Mouse (Mus musculus) gonadal fat pad, adult 2 months (tissue): ENCODE data around the gene Prkg1. TPM values are rescaled to one million over a fixed set of nuclear protein-coding genes. Genes with fewer than 3 reads are reported as not detected.
"Not testable (repeated sequence)": the region's sequence is repeated elsewhere in the genome, so short reads cannot be mapped to it uniquely, and the experiment has no call there.

Experiments
- DNase-seq: peaks from one replicate; pipeline ENCODE4 v3.0.0-alpha.2; 2012; ENCODE audit warnings: low read depth
- polyA plus RNA-seq: library from polyadenylated mRNA; depleted of rRNA; stranded (reverse); fragments of >200 nt; gene quantifications from 2 replicates; pipeline ENCODE4 v1.2.3, GENCODE M21; 2012; rRNA removed

Gene Prkg1
- polyA plus RNA-seq, 1 experiment, result 2.2 TPM

DNA sequence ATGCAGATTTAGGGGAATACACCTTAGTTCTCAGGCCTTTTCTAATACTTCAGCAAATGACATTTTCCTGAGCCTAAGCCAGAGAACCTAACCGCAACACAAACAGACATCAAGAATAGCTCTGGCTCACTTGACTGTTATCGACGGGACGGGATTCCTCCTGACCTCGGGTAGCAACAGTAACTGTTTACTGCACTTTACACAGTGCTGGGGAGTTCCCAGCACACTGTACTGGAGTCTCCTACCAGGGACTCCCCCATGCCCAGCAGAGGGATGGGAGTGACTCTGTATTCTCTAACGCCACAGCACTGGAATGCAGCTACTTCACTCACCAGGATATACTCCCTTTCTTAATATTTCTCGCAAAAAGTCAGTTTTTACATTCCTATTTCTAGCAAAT lies 1141.2 kb downstream of the Prkg1 start:
- DNase-seq, result no peak

DNA sequence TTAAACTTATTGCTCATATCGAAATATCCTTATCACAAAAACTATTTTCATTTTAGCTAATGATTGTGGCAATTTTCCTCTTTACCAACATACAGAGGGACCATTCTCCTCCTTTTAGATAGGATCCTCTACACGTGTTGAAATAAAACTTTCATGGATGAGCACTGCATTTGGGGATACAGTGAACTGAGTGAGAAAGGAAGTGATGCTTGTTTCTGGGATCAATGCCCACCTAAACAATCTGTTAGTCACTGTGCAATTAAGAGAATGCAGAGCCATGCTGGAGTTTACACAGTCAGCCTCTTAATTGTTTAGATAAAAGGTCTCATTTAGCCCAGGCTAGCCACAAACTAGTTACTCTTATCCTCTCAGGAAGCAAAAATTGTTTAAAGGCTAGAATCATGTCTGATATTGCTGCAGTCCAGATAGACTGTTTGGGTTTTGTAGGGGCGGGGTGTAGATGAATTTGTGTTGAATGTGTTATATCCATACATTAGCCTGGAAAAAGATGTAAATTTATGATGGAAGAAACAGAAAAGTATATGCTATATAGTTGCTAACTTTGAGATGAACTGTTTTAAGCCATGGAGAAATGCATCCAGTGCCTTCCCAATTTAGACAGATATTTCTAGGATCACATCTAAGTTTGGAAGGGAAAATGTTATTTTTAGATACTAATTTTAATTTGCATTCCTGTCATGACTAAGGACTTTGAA lies 1151.5 kb downstream of the Prkg1 start:
- DNase-seq, result no peak

DNA sequence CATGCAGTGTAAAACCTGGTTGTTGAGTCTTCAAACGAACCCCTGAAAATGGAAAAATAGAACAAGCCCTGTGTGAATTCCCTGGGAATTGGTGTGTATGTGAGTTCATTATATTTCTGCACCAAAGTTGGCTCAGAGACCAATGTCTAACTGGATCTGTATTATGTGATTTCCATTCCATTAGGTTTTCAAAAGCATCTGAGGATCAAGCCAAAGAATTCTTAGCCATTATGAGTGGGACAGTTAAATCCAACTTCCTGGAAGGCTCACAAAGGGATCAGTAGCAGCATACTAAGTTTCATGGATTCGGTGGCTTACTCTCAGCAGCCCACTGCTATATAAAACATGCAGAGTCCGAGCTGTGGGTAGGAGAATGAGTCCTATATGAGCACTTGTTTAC lies 1178.5 kb downstream of the Prkg1 start:
- no peak for DNase-seq

DNA sequence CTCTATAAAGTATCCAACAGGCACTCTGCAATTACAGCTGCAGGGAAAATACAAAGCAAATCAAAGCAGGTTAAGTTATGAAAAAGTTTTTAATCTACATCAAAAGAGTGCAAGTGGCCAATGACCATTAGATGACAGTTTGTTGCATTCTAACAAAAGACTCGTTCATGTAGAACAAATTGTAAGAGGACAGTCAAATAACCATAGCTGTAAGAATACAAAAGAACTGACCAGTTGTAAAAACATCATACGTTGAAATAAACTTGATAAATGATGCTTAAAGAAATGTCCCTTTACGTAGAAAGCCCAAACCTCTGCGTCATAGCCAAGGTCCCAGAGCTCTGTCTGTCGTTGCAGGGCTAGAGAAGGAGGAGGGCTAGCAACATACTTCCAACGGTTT lies 1200.3 kb downstream of the Prkg1 start:
- no peak for DNase-seq

DNA sequence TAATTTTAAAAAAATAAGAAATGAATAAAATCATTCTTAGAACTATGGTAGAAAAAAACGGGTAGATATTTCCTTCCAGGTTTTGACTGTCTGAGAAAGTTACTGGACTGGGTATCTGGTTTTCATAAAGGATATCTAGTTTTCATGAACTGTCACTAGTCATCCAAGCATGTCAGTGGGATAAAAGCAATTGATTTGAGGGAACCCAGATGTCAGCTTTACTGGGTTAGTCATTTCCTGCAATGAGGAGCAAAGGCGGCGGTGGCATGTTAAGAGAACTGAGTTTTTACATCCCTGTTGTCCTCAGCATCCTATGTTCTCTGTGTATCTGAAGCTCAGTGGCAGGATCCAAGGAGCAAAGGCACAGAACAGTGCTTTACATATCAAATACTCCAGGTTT lies 1201.0 kb downstream of the Prkg1 start:
- no peak for DNase-seq

DNA sequence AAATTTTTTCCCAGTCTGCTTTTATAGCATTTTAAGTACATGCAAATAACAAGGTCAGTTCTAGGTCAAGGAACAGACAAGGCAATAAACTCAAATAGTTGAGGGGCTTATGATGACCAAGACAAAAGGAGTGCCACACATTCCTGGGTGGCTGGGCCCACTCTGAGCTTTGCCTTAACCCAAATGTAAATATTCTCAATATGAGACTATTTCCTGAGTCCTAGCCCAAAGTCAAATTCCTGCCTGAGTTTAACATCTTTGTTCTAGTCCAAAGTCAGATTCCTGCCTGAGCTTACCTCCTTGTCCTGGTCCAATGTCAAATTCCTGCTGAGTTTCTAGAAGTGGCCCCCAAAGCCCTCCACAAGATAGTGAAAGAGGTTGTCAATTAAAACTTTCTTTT lies 1206.8 kb downstream of the Prkg1 start:
- no peak for DNase-seq

DNA sequence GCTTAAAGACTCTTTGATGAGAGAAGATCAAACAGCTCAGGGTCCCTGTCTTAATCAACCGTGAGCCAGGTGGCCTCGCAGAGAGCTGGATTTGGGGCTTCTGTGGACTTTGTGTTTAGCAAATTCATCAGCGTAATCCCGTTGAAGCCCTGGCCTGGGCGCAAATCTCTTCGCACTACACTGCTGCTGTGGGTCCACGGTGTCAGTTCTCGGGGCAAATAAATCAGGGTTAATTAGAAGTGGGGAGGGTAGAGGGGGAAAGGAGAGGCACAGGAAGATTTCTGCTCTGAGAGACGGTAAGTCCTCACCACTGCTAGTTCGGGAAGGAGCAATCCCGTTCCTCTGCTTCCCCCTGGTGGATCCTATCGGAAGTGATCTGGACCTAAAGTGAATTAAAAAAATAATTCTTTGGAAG lies 1210.4 kb downstream of the Prkg1 start:
- DNase-seq, result no peak

DNA sequence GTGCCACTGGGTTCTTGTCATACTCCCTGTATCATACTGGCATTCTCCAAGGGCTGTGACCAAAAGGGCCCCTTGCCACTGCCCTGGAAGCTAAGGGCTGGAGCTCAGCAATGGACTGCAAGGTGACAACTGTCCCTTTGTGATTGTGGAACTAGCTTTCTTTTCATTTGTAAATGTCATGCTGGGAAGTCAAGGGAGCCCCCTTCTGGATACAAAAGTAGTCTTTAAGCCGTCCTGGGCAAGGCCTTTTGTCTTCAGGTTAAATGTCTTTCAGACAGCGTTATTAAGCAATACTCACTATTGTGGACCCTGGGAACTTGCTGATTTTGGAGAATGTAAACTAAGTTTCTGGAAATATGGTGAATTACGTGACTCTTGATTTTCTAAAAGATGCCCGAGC lies 1211.1 kb downstream of the Prkg1 start:
- DNase-seq, result no peak

DNA sequence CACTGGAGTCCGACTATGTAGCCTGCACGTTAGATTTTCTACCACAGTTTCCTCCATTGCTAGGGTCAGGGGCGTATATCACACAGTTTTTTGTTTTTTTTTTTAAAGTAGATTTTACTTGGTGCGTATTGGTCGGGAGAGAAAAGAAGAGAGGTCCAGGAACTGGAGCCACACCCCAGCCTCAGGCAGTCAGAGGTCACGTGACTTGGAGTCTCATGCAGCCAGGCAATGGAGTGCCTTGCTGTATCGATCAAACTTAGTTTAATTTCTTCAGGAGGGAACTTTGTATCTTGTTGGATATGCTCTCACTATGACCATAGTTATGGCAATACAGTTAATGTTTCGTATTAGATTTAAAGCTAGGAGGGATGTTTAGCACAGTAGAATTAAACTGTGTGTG lies 1212.6 kb downstream of the Prkg1 start:
- DNase-seq, result no peak

DNA sequence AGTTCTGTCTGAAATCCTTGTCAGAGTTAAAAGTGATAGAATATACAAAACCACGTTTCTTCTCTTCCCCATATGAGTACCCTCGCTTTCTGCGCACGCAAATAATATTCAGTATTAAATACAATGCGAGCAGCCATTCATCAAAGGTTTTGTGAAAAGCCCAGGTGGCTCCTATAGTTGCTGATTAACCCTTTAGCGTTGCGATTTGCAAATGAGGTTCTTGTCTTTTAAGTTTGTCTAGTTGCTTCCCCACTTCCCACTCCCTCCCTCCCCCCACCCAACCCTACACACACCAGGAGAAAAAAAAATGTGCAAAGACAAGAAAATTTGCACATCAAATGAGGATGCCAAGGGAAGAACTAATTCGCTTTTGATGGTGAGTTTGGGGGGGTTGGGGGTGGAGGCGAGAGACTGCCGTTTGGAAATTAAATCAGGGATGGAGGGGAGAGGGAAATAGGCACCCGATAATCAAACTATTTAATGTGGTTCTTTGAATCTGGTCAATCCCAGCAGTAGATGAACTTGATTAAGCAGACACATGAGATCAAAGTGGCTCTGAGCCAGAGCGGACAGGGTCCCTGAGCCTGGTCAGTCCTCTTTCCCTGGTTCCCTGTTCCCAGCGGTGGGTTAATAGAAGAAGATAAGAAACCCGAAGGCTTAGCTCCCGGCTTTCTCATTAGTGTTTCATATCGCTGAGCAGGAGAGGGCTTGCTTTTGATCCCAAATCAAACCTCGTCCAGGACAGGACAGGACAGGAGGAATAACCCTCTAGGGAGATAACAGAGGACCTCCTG lies 1214.8 kb downstream of the Prkg1 start:
- no peak for DNase-seq

DNA sequence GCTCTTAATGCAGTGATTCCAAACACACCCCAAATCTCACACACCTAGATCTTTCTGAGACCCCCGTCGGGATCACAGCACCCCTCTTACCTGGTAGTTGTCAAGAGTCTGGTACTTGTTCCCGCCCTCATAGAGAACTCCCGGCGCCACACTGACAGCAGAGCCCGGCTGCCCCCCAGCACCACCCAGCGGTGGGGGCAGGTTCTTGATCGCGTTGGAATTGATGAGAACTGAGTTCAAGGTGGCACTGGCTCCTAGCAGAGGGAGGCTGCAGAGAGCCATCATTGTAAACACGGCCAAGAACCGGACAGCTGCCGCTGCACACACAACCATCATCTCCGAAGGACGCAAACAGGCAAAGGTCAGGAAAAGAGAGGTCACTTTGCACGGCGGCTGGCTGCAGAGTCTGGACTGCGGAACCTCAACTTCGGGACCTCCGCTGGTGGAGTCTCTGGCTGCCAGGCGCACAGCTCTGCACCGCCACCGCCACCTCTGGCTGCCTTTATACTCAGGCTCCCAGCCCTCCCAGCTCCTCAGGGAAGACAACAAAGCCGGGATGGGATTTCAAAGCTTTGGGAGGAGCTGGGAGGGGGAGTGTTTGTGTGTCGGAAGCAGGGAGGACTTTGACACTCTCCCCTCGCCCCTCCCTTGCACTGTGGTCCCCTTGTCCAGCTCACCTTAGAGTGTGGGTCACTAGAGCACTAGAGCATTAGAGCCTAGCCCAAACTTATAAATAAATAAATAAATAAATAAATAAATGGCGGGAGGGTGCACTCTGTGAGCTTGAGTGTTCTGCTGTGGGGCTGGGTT lies 1215.6 kb downstream of the Prkg1 start, which contains the start of gene Dkk1:
Gene Dkk1, minus strand, starts transcription at position 622 of the 810 bp plus-strand sequence.
- no peak for DNase-seq

DNA sequence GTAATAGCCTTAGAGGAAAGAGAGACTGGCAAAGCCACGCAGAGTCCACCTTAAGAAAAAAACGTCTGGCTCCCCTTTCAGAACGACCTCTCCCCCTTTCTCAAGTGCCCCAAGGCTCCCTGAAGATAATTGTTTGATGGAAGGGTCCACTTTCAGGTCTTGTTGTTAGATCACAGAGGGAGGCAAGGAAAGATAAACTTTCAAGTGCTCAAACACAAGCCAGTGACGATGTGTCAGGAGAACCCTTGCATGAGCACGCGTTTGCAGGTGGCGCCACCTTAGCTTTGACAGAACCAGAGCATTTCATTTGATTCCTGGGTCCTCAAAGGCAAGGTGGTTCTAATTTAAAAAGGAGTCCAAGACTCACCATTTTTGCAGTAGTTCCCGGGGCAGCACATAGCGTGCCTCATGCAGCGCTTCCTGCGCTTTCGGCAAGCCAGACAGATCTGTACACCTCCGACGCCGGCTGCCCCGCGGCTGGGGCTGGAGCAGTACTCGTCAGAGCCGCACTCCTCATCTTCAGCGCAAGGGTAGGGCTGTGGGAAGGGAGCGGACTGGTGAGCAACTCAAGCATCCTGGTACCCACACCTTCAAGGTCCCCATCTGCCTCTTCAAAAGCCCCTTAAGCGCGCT lies 1216.3 kb downstream of the Prkg1 start:
- DNase-seq, result no peak

DNA sequence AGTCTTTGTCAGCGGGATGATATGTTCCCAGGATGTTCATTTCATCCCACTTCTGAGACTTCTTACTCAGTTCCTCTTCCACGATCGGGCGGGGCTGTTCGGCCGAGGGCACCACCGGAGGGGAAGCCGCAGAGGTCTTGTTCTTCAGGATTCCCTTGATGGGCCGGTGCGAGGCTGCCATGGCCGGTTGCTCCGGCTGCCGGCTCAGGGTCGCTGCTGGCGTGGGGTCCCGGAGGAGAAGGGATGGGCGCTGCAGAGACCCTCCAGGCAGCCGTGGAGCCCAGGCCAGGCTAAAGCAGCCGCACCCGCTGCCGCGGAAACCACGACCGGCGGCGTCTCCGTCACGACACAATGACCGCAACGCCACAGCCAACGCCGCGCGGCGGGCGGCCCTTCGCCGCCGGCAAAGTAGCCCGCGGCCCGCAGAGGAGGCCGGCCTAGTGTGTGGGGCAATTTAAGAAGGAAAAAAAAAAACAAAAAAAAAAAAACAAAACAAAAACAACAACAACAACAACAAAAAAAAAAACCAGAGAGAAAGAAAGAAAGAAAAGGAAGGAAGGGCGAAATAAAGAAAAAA lies 1225.4 kb downstream of the Prkg1 start:
- DNase-seq, result not testable (repeated sequence)

DNA sequence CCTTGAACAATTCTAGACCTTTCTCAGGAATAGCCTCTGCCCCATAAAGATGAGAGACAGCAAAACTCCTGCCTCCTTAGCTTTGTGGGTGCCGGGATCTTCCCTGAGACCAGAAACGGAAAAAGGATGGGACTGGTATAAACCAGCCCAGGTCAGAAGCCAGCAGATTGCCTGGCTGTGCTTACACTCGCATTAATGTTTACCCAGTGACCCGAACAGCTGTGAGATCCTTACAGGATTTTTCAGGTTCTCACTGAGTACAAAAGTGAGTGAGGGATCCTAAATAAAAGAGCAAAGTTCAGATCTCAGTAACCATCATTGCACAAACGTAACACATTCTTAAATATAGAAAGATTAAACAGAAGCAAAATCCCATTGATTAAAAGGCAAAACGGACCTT lies 1248.1 kb downstream of the Prkg1 start:
- no peak for DNase-seq

Other genes starting within 250 kb of the Prkg1 start
- 0.23 and 0.49 TPM in 2 replicates for gene A1cf, start 103.7 kb upstream of the Prkg1 start, polyA plus RNA-seq